24 mouse cellular contexts compared by ENCODE assay signal in the genomic region with DNA sequence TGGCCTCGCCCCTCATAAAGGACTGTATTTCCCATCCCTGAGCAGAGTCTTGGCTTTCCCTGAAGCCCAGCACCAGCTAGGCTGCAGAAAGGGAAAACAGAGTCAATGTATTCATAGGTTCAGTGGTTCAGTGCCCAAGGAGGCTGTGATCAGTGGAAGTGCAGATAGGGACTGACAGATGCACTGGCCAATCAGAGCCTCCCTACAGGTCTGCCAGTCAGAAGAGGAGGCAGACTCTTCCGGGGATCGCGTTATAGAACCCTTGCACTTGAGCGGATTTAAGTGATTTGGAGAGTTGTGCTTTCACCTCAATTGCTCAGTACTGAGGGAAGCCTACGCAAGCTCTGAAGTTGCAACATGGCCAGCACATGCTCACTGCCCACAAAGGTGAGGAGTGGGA.
DNase-seq lines count a peak whose midpoint lies in the region; ATAC-seq and TF ChIP-seq lines count a peak whose summit lies in the region.
"Had no signal": no experiment of that assay in that cellular context is flagged by ENCODE, and none has a peak within 500 bp of the region (broad histone marks: within the 10 kb centered on the region; RNA-seq: fewer than 3 reads in every experiment).

No protein-coding gene starts in this region.

- no peaks in the 10 kb centered on the region for H3K4me1 ChIP-seq in ES-Bruce4 (ENCODE audit: control insufficient read depth, insufficient read depth, low read length)
- H3K4me1 ChIP-seq in lung, postnatal 0 days (ENCODE audit: insufficient read depth, low read depth, low read length), result no peaks in the 10 kb centered on the region
- H3K4me1 ChIP-seq: embryonic facial prominence, embryonic 15.5 days; forebrain, embryonic 10.5 days; heart, embryonic 15.5 days; hindbrain, embryonic 10.5 days; intestine, embryonic 15.5 days had no signal

- H3K4me2 ChIP-seq in lung, postnatal 0 days (replicated peaks; ENCODE audit: low read depth, low read length), result no peak overlapping the region
- H3K4me2 ChIP-seq: embryonic facial prominence, embryonic 15.5 days; heart, embryonic 11.5 days; heart, embryonic 15.5 days; hindbrain, embryonic 14.5 days; intestine, embryonic 15.5 days had no signal

- no peak for TF ChIP-seq EP300 in ES-Bruce4 (IDR thresholded peaks at IDR 0.05; ENCODE audit: insufficient read depth, low read depth, low read length)
- TF ChIP-seq EP300 in lung, postnatal 0 days (IDR thresholded peaks at IDR 0.05), result no peak

- no peak for TF ChIP-seq CTCF in ES-Bruce4 (IDR thresholded peaks at IDR 0.05; ENCODE audit: low read depth, low read length)
- no peak for TF ChIP-seq CTCF in lung, postnatal 0 days (IDR thresholded peaks at IDR 0.05)

- H3K36me3 ChIP-seq in ES-Bruce4 (ENCODE audit: control insufficient read depth, insufficient read depth, low read length, poor library complexity, severe bottlenecking), result no peaks in the 10 kb centered on the region
- H3K36me3 ChIP-seq in lung, postnatal 0 days (ENCODE audit: insufficient read depth, low read length), result no peaks in the 10 kb centered on the region
- H3K36me3 ChIP-seq: embryonic facial prominence, embryonic 15.5 days; forebrain, embryonic 10.5 days; heart, embryonic 15.5 days; hindbrain, embryonic 10.5 days; intestine, embryonic 15.5 days had no signal

- WGBS in lung, postnatal 0 days, result 83% methylated on average over 6 of the region's 6 CpGs

- no peak for ATAC-seq in lung, postnatal 0 days
- ATAC-seq: activated CD4-positive, CD25-positive, alpha-beta regulatory T cell, adult 4 months; forebrain, embryonic 16.5 days; intestine, embryonic 15.5 days had no signal

- H3K27ac ChIP-seq in ES-Bruce4 (ENCODE audit: insufficient read depth, low read length), result no peak overlapping the region
- H3K27ac ChIP-seq in lung, postnatal 0 days (ENCODE audit: low read length), result no peak overlapping the region
- H3K27ac ChIP-seq: embryonic facial prominence, embryonic 15.5 days; forebrain, embryonic 10.5 days; heart, adult 2 months; heart, embryonic 15.5 days; hindbrain, embryonic 10.5 days; hindbrain, embryonic 14.5 days; intestine, embryonic 15.5 days had no signal

- H3K9ac ChIP-seq in ES-Bruce4 (ENCODE audit: low read depth, poor library complexity, severe bottlenecking), result peak overlapping the region; percentile 6; the same call in 1 of the 2 replicates
- H3K9ac ChIP-seq in lung, postnatal 0 days (replicated peaks; ENCODE audit: low read depth), result no peak overlapping the region
- H3K9ac ChIP-seq: embryonic facial prominence, embryonic 15.5 days; heart, embryonic 15.5 days; hindbrain, embryonic 14.5 days; intestine, embryonic 15.5 days had no signal

- peak; percentile 1 for DNase-seq in A20 (ENCODE audit: low read depth, low spot score)
- peak; percentile 1 for DNase-seq in NIH3T3 (ENCODE audit: low read depth)
- peak; percentile 40 for DNase-seq in testis, postnatal 10 days (ENCODE audit: low spot score)
- no peak for DNase-seq in urinary bladder, postnatal 4 days (ENCODE audit: low spot score in 2 of 2)
- no peak for DNase-seq in layer of hippocampus, adult 9-11 months
- no peak for DNase-seq in lung, postnatal 0 days (ENCODE audit: low spot score)
- DNase-seq: adrenal gland, postnatal 36 days; cerebellum, adult 8-10 months; cerebellum, postnatal 14 days; embryo, embryonic 11 days; gastrocnemius, postnatal 10 days; heart, adult 2 months; kidney, adult 18-20 months had no signal

- no peaks in the 10 kb centered on the region for H3K27me3 ChIP-seq in ES-Bruce4 (ENCODE audit: control insufficient read depth, insufficient read depth, low read length, poor library complexity, severe bottlenecking)
- H3K27me3 ChIP-seq in lung, postnatal 0 days (replicated peaks; ENCODE audit: insufficient read depth, low read length), result no peaks in the 10 kb centered on the region
- H3K27me3 ChIP-seq: embryonic facial prominence, embryonic 15.5 days; heart, embryonic 15.5 days; intestine, embryonic 15.5 days had no signal

- no peaks in the 10 kb centered on the region for H3K9me3 ChIP-seq in ES-Bruce4 (replicated peaks; ENCODE audit: control insufficient read depth, insufficient read depth, low read length, poor library complexity, severe bottlenecking)
- no peaks in the 10 kb centered on the region for H3K9me3 ChIP-seq in lung, postnatal 0 days (ENCODE audit: low read length)
- H3K9me3 ChIP-seq: intestine, embryonic 15.5 days had no signal

- peak overlapping the region; percentile 53 for H3K4me3 ChIP-seq in ES-Bruce4 (ENCODE audit: low read depth, low read length)
- no peak overlapping the region for H3K4me3 ChIP-seq in lung, postnatal 0 days (ENCODE audit: low read depth, low read length)
- H3K4me3 ChIP-seq: embryonic facial prominence, embryonic 15.5 days; erythroblast, embryonic 14.5 days; forebrain, embryonic 10.5 days; heart, adult 2 months; heart, embryonic 15.5 days; hindbrain, embryonic 10.5 days; intestine, embryonic 15.5 days had no signal

- TF ChIP-seq POLR2A in ES-Bruce4 (IDR thresholded peaks at IDR 0.05; ENCODE audit: insufficient read depth, low read length), result no peak

Comparison
In these comparisons a context has a peak if more than half of its experiments do, and no peak if none do; other contexts are left out.
1. DNase-seq: peak in A20 (single experiment), NIH3T3 (single experiment) and testis, postnatal 10 days (single experiment); none in urinary bladder, postnatal 4 days (0 of 2), layer of hippocampus, adult 9-11 months (single experiment) and lung, postnatal 0 days (single experiment).